Mouse (Mus musculus) brain, embryonic 14.5 days (tissue): ENCODE data around the gene F5.

Experiments used
- CTCF ChIP-seq: fragments of 200-500 bp; IDR thresholded peaks from 2 replicates; pipeline ENCODE4 v1.5.1; 2012; ENCODE audit warnings: inconsistent platforms, mild to moderate bottlenecking, moderate library complexity, borderline replicate concordance; ENCODE audit not compliant: insufficient read depth, insufficient read length; ENCODE audit errors: extremely low read depth
- POLR2A ChIP-seq: fragments of 200-500 bp; IDR thresholded peaks from 2 replicates; pipeline ENCODE4 v1.6.1; 2012; ENCODE audit warnings: mild to moderate bottlenecking, inconsistent platforms, borderline replicate concordance; ENCODE audit not compliant: poor library complexity, insufficient read depth, insufficient read length, severe bottlenecking; ENCODE audit errors: extremely low read depth

DNA sequence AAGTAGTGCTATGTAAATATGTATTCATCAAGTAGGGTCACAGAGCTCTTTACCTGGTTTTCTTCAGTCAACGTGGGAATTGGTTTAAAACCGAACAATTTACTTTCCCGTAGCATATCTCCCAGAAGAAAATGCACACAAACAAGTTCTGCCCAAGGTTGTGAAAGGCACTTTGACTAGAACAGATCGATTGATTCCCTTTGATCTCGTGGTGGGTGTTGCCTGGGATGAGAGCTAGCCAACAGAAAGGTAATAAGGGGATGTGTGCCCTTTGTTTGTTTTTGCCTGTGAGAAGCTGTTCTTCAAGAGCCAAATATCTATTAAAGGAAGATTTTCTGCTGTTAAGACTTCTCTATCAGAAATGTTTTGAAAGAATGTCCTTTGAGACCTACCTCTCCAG is 100.9 kb downstream of the F5 start:
- TF ChIP-seq CTCF: no peak
- TF ChIP-seq POLR2A: no peak
